Mouse (Mus musculus) ovary, adult 2 months (tissue): ENCODE data around the gene Kcnh8. TPM values are rescaled to one million over a fixed set of nuclear protein-coding genes. Genes with fewer than 3 reads are reported as not detected.

Experiments used
- polyA plus RNA-seq: library from polyadenylated mRNA; depleted of rRNA; stranded (reverse); fragments of >200 nt; gene quantifications from 2 replicates; pipeline ENCODE4 v1.2.3, GENCODE M21; 2012; rRNA removed

The Kcnh8 gene
- polyA plus RNA-seq, result 0.07 and 0.13 TPM in 2 replicates

DNA sequence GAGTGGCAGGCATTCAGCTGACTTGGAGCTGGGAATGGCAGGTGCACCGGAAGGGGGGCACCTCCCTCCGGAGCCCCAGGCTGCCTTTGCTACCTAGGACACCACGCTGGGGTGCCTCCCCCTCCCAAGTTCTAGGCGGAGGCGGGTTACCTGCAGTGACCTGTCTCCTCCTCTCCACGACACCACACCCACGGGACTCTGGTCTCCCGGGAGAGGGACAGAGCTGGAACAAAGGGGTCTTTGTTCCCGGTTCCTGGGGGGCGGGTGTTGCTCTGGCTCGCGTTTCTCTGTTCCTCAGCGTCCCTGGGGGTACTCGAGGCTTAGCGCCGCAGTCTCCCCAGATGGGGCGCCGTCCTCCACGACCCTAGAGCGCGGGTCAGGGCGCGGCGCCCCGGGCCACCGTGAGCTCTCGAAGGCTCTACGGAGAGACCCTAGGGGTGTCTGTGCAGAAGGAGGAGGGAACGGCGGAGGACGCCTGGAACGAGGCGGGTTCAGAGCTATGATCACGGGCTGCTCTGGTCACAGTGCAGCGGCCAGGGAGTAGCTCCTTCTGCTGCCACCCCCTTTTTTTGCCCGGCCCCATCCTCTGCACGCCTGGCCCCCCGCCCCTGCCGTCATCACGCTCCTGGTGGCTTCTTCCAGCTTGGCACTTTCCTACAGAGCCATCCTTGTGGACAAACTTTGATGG, at the start of gene Kcnh8:
TSS of gene Kcnh8 (plus strand) at position 617 of the 688 bp plus-strand sequence.

